Comparison of ENCODE assay signal across 8 mouse cellular contexts in the genomic region with DNA sequence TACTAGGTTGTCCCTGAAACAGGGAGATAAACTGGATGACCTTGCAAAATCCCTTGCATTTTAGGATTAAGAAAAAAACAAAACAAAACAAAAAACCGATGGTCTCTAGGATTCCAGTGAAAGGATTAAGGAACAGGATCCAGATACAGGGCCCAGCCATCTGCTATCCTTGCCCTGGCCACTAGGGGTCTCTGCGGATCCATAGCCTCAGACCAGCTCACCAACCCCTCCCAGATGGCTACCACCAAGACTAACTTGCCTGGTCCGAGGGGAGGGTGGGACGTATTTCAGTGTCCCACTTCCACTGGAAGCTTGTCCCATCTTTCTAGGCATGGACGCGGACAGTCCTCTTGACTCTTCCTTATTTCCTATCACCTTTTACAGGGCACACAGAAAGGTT.
DNase-seq lines count a peak whose midpoint lies in the region; ATAC-seq and TF ChIP-seq lines count a peak whose summit lies in the region.

No protein-coding gene starts in this region.

- TF ChIP-seq CTCF in lung, embryonic 14.5 days (IDR thresholded peaks at IDR 0.05; ENCODE audit: low read depth): peak; percentile 97

- 5% methylated on average over 6 of the region's 6 CpGs for WGBS in forebrain, embryonic 16.5 days
- 6% methylated on average over 6 of the region's 6 CpGs for WGBS in large intestine, adult 2 months
- 5% methylated on average over 6 of the region's 6 CpGs for WGBS in lung, embryonic 14.5 days

- H3K9me3 ChIP-seq in forebrain, embryonic 16.5 days (ENCODE audit: control insufficient read depth, low read length): no peaks in the 10 kb centered on the region
- no peaks in the 10 kb centered on the region for H3K9me3 ChIP-seq in lung, embryonic 14.5 days (ENCODE audit: low read depth, low read length)

- no peaks in the 10 kb centered on the region for H3K27me3 ChIP-seq in forebrain, embryonic 16.5 days (replicated peaks; ENCODE audit: control insufficient read depth, insufficient read depth, low read length)
- no peaks in the 10 kb centered on the region for H3K27me3 ChIP-seq in lung, embryonic 14.5 days (ENCODE audit: insufficient read depth, low read length)

- ATAC-seq in forebrain, embryonic 16.5 days: peak; percentile 72
- ATAC-seq in lung, embryonic 14.5 days (ENCODE audit: insufficient read depth): peak; percentile 56

- peaks cover 14% of the 10 kb centered on the region for H3K4me1 ChIP-seq in forebrain, embryonic 16.5 days (replicated peaks; ENCODE audit: control insufficient read depth, insufficient read depth, low read length)
- peaks cover 10% of the 10 kb centered on the region for H3K4me1 ChIP-seq in lung, embryonic 14.5 days (ENCODE audit: insufficient read depth)

- peak; percentile 72 for DNase-seq in ES-CJ7 (ENCODE audit: low read depth, low spot score)
- peak; percentile 73 for DNase-seq in cerebellum, adult 11 months
- peak; percentile 46 for DNase-seq in heart, postnatal 25 days (ENCODE audit: low spot score)
- DNase-seq in large intestine, adult 2 months (ENCODE audit: low read depth, low spot score): peak; percentile 18
- DNase-seq in lung, embryonic 14.5 days: peak; percentile 90
- DNase-seq in ovary, adult 18-20 months (ENCODE audit: low spot score): peak; percentile 47
- peak; percentile 56 for DNase-seq in thymus, postnatal 14 days

- no peak overlapping the region for H3K9ac ChIP-seq in forebrain, embryonic 16.5 days (replicated peaks; ENCODE audit: low read depth, low read length)
- no peak overlapping the region for H3K9ac ChIP-seq in lung, embryonic 14.5 days

- no peaks in the 10 kb centered on the region for H3K36me3 ChIP-seq in forebrain, embryonic 16.5 days (ENCODE audit: control insufficient read depth, insufficient read depth)
- H3K36me3 ChIP-seq in lung, embryonic 14.5 days (ENCODE audit: insufficient read depth): no peaks in the 10 kb centered on the region

- no peak overlapping the region for H3K4me3 ChIP-seq in forebrain, embryonic 16.5 days (replicated peaks; ENCODE audit: low read length)
- no peak overlapping the region for H3K4me3 ChIP-seq in lung, embryonic 14.5 days (ENCODE audit: low read depth, low read length)

- no peak overlapping the region for H3K4me2 ChIP-seq in forebrain, embryonic 16.5 days (ENCODE audit: low read length)
- peak overlapping the region; percentile 44; the same call in 1 of the 2 replicates for H3K4me2 ChIP-seq in lung, embryonic 14.5 days

- no peak overlapping the region for H3K27ac ChIP-seq in forebrain, embryonic 16.5 days (ENCODE audit: low read length)
- peak overlapping the region; percentile 59 for H3K27ac ChIP-seq in lung, embryonic 14.5 days (ENCODE audit: low read depth)

- intact Hi-C loops in heart, postnatal 25 days (cut with DNase I): loop anchor here (1.0 to 5.0 kb wide), 3 partner anchors 54 to 314 kb away; partner anchors contain the start of gene Pknox2

Comparison
In these comparisons a context has a peak if more than half of its experiments do, and no peak if none do; other contexts are left out.
1. DNase-seq: peak in every context shown above with its lines; median percentile 90 in lung, embryonic 14.5 days; 73 in cerebellum, adult 11 months; 72 in ES-CJ7; 56 in thymus, postnatal 14 days; 47 in ovary, adult 18-20 months; 46 in heart, postnatal 25 days; 18 in large intestine, adult 2 months.